Mouse (Mus musculus) thymus, postnatal 25 days (tissue): Measurements from ENCODE around the gene Med29.

Experiments
- DNase-seq: peaks from one replicate; pipeline ENCODE4 v3.0.0; 2022

The Med29 gene

GRCm38 (mm10) chr7:28351676-28352191 is 40.8 kb downstream of the Med29 start:
- no peak for DNase-seq

DNA sequence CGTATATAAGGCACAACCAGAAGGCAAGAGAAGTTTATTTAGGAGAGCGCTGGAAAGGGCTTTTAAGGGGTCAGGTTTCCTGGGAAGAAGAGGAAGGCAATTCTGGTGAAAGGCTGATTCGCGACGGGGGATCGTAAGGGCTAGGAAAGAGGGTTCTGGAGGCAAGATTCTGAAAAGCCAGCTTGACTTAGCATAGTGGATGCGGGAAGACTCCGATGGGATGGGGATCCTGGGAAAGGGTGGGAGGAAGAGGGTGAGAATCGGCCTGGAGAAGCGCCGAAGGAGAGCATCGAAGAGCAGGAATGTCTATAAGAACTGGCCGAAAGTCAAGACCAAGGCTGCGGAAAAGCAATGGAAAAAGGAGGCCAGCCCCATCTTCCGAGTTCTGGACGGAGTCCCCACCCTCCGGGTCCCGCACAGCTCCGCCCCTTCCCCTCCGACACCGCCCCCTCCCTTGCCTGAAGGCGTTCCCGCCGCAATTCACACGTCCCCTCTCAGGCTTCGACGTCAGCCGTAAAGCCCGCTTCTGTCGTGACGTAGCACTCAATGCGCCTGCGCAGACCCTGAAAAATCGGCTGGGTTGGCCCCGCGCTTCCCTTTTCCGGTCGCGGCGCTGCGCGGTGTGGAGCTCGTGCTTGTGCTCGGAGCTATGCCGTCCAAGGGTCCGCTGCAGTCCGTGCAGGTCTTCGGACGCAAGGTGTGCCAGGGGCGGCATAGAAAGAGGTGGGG is 42.2 kb downstream of the Med29 start, which contains the start of gene Rps16:
Rps16 (plus strand) TSS at position 498 of the 729 bp plus-strand sequence.
- DNase-seq = peak; percentile 99

DNA sequence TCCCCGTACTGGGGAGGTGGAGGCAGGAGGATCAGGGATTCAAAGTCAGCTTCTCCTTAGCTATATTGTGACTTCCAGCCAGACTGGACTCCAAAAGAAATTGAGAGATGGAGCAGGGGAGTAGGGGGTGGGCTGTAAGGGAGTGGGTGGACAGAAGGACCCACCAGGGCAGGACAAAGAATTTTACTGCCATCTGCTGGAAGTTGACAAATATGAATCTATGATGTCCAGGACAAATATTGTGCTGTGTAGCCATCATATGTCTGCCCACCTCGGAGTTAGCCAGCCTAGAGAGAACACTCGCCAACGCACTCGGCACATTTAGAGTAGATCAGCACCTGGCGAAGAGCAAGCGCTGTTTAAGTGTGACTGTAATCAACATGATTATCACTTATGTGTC is 43.9 kb downstream of the Med29 start:
- no peak for DNase-seq

GRCm38 (mm10) chr7:28347746-28348145 is 44.8 kb downstream of the Med29 start:
- DNase-seq = no peak

DNA sequence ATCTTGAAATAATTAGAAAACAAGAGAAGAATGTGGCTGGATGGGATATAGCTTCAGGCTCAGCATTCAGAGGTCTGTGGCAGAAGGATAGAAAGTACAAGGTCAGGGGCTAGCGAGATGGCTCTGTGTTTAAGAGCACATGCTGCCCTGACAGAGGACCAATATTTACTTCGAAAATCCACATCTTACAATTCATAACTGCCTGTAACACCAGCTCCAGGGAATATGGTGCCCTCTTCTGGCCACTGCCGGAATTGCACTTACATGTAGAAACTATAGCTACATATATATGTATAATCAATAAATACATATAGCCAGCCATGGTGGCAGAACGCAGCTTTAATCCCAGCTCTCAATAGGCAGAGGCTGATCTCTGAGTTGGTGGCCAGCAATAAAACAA is 47.9 kb downstream of the Med29 start:
- peak; percentile 66 for DNase-seq

GRCm38 (mm10) chr7:28341381-28341780 is 51.1 kb downstream of the Med29 start:
- no peak for DNase-seq

- DNase-seq = peak; percentile 60
These were observed 53.1 kb downstream of the Med29 start for GRCm38 (mm10) chr7:28339213-28339917.

- peak; percentile 98 for DNase-seq
These were observed 54.2 kb downstream of the Med29 start, which contains the start of gene Supt5 for GRCm38 (mm10) chr7:28338108-28338998. TSS of gene Supt5 (minus strand) at chr7:28338746.
